Mouse (Mus musculus): ENCODE results near the gene Dnm3.

DNA sequence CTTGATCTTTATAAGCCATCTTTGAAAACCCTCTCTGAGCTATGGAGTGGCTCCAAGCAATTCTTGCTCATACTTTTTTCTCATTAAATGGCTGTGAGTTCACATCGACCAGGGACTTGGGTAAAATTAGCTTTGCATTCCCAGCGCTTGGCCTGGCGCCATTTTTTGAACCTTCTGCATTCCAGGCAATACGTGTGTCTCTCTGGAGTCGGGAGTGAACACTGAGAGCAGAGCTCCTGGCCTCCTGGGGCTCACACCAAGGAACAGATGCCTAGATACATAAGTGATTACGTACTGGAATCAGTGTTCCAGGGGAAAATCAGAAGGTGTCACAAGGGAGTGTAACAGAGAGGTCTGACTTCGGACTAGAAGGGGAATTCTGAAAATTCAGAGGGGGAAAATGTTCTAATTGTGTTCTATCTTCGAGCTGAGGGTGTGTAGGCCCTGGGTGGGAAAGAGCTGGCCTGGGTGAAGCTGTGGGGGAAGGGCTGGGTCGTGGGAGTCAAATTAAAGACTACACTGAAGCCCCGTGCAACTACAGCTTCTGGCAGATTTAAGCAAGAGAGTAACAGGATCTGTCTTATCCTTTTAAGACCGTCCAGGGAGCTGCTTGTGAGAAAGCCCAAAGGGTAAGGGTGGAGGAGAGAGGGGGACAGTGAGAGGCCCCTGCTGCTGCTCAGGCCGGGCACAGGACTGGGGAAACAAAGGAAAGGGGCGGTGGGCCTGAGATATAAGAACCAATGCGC is 293.7 kb downstream of the Dnm3 start:
- TF ChIP-seq CTCF (conservative IDR thresholded peaks at IDR 0.05; ENCODE audit: insufficient read depth, insufficient read length, low read depth, low read length) (no peak), POLR2A (IDR thresholded peaks at IDR 0.05; ENCODE audit: low read depth, low read length) (no peak)

All from kidney, adult 2 months (tissue).